Comparison of ENCODE assay signal across 7 mouse cellular contexts in the genomic region with DNA sequence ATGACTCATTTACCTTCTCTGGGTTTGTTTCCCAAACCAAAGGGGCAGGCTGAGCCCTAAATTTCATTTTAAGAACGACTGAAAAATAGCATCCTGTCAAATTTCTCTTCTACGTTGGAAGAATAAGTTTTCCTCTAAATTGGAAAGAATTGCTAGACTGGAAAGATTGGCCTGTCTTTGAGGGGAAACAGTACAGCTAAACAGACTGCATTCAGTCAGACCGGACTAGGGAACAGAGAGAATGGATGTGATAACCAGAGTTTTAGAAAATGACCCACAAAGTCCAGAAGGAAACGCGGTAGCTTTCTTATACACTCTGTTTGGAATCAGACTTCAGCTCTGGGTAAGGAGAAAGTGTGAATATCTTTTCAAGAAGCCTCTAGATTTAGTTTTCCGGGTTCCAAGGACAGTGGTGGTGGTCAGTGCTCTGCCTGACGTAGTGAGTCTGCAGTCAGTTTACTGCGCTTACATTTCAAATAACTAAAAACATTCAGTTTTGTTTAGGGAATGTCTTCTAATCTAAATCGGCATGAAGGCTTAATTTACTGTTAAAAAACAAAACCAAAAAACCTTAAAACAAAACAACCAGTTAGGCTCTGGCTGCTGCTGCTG. TPM values are rescaled to one million over a fixed set of nuclear protein-coding genes. Genes with fewer than 3 reads are reported as not detected.
DNase-seq lines count a peak whose midpoint lies in the region; ATAC-seq and TF ChIP-seq lines count a peak whose summit lies in the region.

No protein-coding gene starts in this region.

- H3K4me3 ChIP-seq in testis, adult 2 months (ENCODE audit: control insufficient read depth, low read depth, low read length): peak overlapping the region; percentile 80
- H3K4me3 ChIP-seq in forebrain, embryonic 10.5 days: peak overlapping the region; percentile 51
- H3K4me3 ChIP-seq in liver, embryonic 11.5 days (ENCODE audit: low read depth, low read length): peak overlapping the region; percentile 60

- peak overlapping the region; percentile 99 for H3K27ac ChIP-seq in testis, adult 2 months (ENCODE audit: control insufficient read depth, insufficient read depth, low read depth, low read length)
- H3K27ac ChIP-seq in forebrain, embryonic 10.5 days: peak overlapping the region; percentile 82
- H3K27ac ChIP-seq in liver, embryonic 11.5 days (ENCODE audit: low read depth, low read length): peak overlapping the region; percentile 71; the same call in 1 of the 2 replicates

- peak overlapping the region; percentile 84 for H3K4me2 ChIP-seq in liver, embryonic 11.5 days

- H3K36me3 ChIP-seq in testis, adult 2 months (ENCODE audit: control insufficient read depth, insufficient read depth, low read length): no peaks in the 10 kb centered on the region
- no peaks in the 10 kb centered on the region for H3K36me3 ChIP-seq in forebrain, embryonic 10.5 days (replicated peaks)
- no peaks in the 10 kb centered on the region for H3K36me3 ChIP-seq in liver, embryonic 11.5 days (ENCODE audit: control insufficient read depth, insufficient read depth, low read length)

- H3K9me3 ChIP-seq in forebrain, embryonic 10.5 days: no peaks in the 10 kb centered on the region
- no peaks in the 10 kb centered on the region for H3K9me3 ChIP-seq in liver, embryonic 11.5 days (ENCODE audit: control insufficient read depth, low read length)

- H3K27me3 ChIP-seq in testis, adult 2 months (ENCODE audit: control insufficient read depth, insufficient read depth, low read length): no peaks in the 10 kb centered on the region
- H3K27me3 ChIP-seq in forebrain, embryonic 10.5 days (ENCODE audit: poor library complexity, severe bottlenecking): no peaks in the 10 kb centered on the region
- no peaks in the 10 kb centered on the region for H3K27me3 ChIP-seq in liver, embryonic 11.5 days (replicated peaks; ENCODE audit: control insufficient read depth, insufficient read depth, low read length)

- peaks cover 11% of the 10 kb centered on the region for H3K4me1 ChIP-seq in testis, adult 2 months (ENCODE audit: control insufficient read depth, insufficient read depth, low read length)
- peaks cover 42% of the 10 kb centered on the region for H3K4me1 ChIP-seq in forebrain, embryonic 10.5 days
- H3K4me1 ChIP-seq in liver, embryonic 11.5 days (replicated peaks; ENCODE audit: control insufficient read depth, insufficient read depth, low read length): peaks cover 10% of the 10 kb centered on the region

- no peak for ATAC-seq in liver, embryonic 11.5 days (replicated peaks; ENCODE audit: low FRiP score)

- peak overlapping the region; percentile 72 for H3K9ac ChIP-seq in liver, embryonic 11.5 days (ENCODE audit: low read depth, low read length)

- no peak for TF ChIP-seq POLR2A in testis, adult 2 months (IDR thresholded peaks at IDR 0.05; ENCODE audit: control insufficient read depth, low read depth, low read length)

- no peak for TF ChIP-seq CTCF in testis, adult 2 months (IDR thresholded peaks at IDR 0.05; ENCODE audit: control insufficient read depth, insufficient read depth, insufficient replicate concordance, low read depth, low read length)

- DNase-seq in testis, postnatal 14 days (ENCODE audit: low spot score): no peak
- DNase-seq in forebrain, embryonic 10.5 days (ENCODE audit: extremely low spot score, low spot score): no peak
- no peak for DNase-seq in liver, embryonic 11.5 days (ENCODE audit: low spot score)
- no peak for DNase-seq in left cerebral cortex, postnatal 4 days
- DNase-seq in layer of hippocampus, postnatal 36 days: no peak
- DNase-seq in right cerebral cortex, postnatal 36 days (ENCODE audit: low spot score in 2 of 2): no peak

- 55% methylated on average over 9 of the region's 9 CpGs for WGBS in forebrain, embryonic 10.5 days
- WGBS in liver, embryonic 11.5 days: 29% methylated on average over 9 of the region's 9 CpGs

- intact Hi-C loops in left cerebral cortex, postnatal 4 days (cut with DNase I): no loop called here

RNA-seq across cellular contexts. Expression of gene Fkbp7, which starts 0.7 kb away (rescaled TPM):
- polyA plus RNA-seq in testis, adult 2 months (2012; rRNA removed): 16.3 and 19.2 TPM in 2 replicates
- 11.9 and 12.2 TPM in 2 replicates for polyA plus RNA-seq in forebrain, embryonic 10.5 days (2016; fragmentation: Nextera tagmentation; extraction: Ambion mirVana)
- polyA plus RNA-seq in liver, embryonic 11.5 days (2014; fragmentation: Nextera tagmentation; extraction: Ambion mirVana): 13.6 and 19.5 TPM in 2 replicates
- total RNA-seq in left cerebral cortex, postnatal 4 days (2021): 1 to 10 TPM; 6.5 to 6.7 TPM
- 1 to 10 TPM; 4.6 to 5.1 TPM for total RNA-seq in layer of hippocampus, postnatal 36 days (2021)

RNA-seq across cellular contexts. Expression of gene Plekha3, which starts 2.8 kb away (rescaled TPM):
- polyA plus RNA-seq in testis, adult 2 months (2012; rRNA removed): 16.6 and 20.2 TPM in 2 replicates
- polyA plus RNA-seq in forebrain, embryonic 10.5 days (2016; fragmentation: Nextera tagmentation; extraction: Ambion mirVana): 5.6 and 6.2 TPM in 2 replicates
- polyA plus RNA-seq in liver, embryonic 11.5 days (2014; fragmentation: Nextera tagmentation; extraction: Ambion mirVana): 9.5 and 12.4 TPM in 2 replicates
- total RNA-seq in left cerebral cortex, postnatal 4 days (2021): 10 to 100 TPM; 21.2 to 23.5 TPM
- 10 to 100 TPM; 49.7 to 50.1 TPM for total RNA-seq in layer of hippocampus, postnatal 36 days (2021)

RNA-seq across cellular contexts. Expression of gene Pjvk, which starts 24.0 kb away (rescaled TPM):
- 0.17 and 0.52 TPM in 2 replicates for polyA plus RNA-seq in testis, adult 2 months (2012; rRNA removed)
- polyA plus RNA-seq in forebrain, embryonic 10.5 days (2016; fragmentation: Nextera tagmentation; extraction: Ambion mirVana): 0.68 and 0.76 TPM in 2 replicates
- polyA plus RNA-seq in liver, embryonic 11.5 days (2014; fragmentation: Nextera tagmentation; extraction: Ambion mirVana): 0.18 TPM in 1 of 2 replicates, not detected in the other
- total RNA-seq in left cerebral cortex, postnatal 4 days (2021): under 1 TPM; 0.40 to 0.84 TPM
- not detected for total RNA-seq in layer of hippocampus, postnatal 36 days (2021)

RNA-seq across cellular contexts. Expression of gene Prkra, which starts 24.4 kb away (rescaled TPM):
- 17.2 and 21.1 TPM in 2 replicates for polyA plus RNA-seq in testis, adult 2 months (2012; rRNA removed)
- 74.9 and 79.6 TPM in 2 replicates for polyA plus RNA-seq in forebrain, embryonic 10.5 days (2016; fragmentation: Nextera tagmentation; extraction: Ambion mirVana)
- 26.7 and 30.3 TPM in 2 replicates for polyA plus RNA-seq in liver, embryonic 11.5 days (2014; fragmentation: Nextera tagmentation; extraction: Ambion mirVana)
- 10 to 100 TPM; 55.8 to 55.9 TPM for total RNA-seq in left cerebral cortex, postnatal 4 days (2021)
- 10 to 100 TPM; 15.7 to 16.9 TPM for total RNA-seq in layer of hippocampus, postnatal 36 days (2021)
